Mouse (Mus musculus) lung, adult 2 months (tissue): ENCODE measurements around the gene Adh5.

Experiments
- CTCF ChIP-seq: fragments of 200-500 bp; IDR thresholded peaks from 2 replicates; pipeline ENCODE4 v1.5.1; 2011; ENCODE audit warnings: mild to moderate bottlenecking, low read length, control low read depth; ENCODE audit not compliant: insufficient read depth
- POLR2A ChIP-seq: fragments of 200-500 bp; IDR thresholded peaks from 2 replicates; pipeline ENCODE4 v1.6.1; 2011; ENCODE audit warnings: low read depth, mild to moderate bottlenecking, control low read depth, low read length, borderline replicate concordance; ENCODE audit errors: extremely low read depth

DNA sequence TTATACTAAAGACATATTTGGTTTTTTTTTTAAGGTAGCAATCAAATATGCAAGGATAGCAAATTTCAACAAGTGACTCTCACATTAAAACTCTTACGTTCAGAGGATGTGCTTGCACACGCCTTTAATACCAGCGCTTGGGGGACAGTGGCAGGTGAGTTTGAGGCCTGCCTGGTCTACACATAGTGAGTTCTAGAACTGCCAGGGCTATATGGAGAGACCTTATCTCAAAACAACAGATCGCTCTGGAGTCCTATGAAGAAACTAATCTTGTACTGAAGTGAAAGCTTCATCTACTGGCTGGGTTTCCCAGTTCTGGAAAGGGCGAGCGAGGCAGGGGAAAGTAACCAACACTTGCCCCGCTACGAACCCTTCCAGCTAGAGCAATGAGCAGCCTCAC is 36.6 kb downstream of the Adh5 start:
- TF ChIP-seq CTCF (no peak), POLR2A (no peak)
